Mouse (Mus musculus): ENCODE data around the gene Gnai3.

DNA sequence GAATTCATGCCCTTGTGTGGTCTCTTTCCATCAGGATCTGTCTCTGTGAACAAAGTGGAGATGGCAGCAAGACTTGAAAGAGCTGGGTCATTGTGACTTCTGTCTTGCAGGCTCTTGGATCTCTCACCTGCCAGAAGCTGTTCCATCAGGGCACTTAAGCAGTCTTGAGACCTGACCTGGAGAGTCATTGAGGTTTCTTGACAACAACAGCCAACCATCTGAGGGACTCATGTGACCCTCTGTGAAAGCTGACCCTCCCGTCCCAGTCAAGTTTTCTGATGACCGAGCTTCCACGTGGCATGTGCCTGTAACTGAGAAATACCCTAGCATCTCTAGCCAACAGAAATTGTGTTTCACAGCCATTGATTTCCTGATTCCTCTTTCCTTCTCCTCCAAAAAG is 38.8 kb upstream of the Gnai3 start:
- no peak for TF ChIP-seq CTCF (IDR thresholded peaks at IDR 0.05; ENCODE audit: low read depth)
- no peak for TF ChIP-seq EP300 (IDR thresholded peaks at IDR 0.05; ENCODE audit: low read depth)
